Mouse (Mus musculus) heart, adult 2 months (tissue): Measurements from ENCODE around the gene 1110002E22Rik.

ENCODE experiments used
- CTCF ChIP-seq: fragments of 200-600 bp; IDR thresholded peaks from 2 replicates; pipeline ENCODE4 v1.8.1; 2022; ENCODE audit warnings: antibody characterized with exemption, mild to moderate bottlenecking, moderate library complexity
- EP300 ChIP-seq: fragments of 200-500 bp; IDR thresholded peaks from 2 replicates; pipeline ENCODE4 v1.6.1; 2011; ENCODE audit warnings: low read depth, low read length, control low read depth; ENCODE audit not compliant: insufficient read depth
- POLR2A ChIP-seq: fragments of 200-500 bp; IDR thresholded peaks from 2 replicates; pipeline ENCODE4 v1.6.1; 2011; ENCODE audit warnings: mild to moderate bottlenecking, low read depth, low read length, control low read depth; ENCODE audit not compliant: insufficient read depth

DNA sequence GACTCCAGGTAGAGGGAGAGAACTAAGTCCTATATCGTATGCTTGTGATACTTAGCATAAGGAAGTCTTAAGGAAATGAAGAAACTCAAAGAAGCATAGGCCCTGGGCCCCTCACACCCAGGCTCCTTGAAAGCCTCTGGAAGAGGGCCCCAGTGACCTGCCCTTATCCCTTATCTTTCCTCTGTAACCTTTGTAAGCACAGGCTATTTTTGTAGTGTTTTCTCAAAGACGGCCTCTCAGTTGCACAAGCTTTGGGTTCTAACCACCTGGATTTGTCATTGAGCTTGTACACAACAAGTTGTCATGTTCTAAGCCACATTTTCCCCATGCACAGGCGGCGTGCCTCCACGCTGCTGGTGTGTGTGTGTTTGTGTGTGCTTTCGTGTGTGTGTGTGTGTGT, 64.3 kb downstream of the 1110002E22Rik start:
- TF ChIP-seq CTCF (no peak), EP300 (no peak), POLR2A (no peak)
